Mouse (Mus musculus) bone marrow, adult 2 months (tissue): Measurements from ENCODE around the gene Ptgfrn.

Experiments
- CTCF ChIP-seq: fragments of 200-500 bp; IDR thresholded peaks from 2 replicates; pipeline ENCODE4 v1.5.1; 2011; ENCODE audit warnings: low read length, control low read depth; ENCODE audit not compliant: control insufficient read depth, insufficient read depth
- POLR2A ChIP-seq: fragments of 200-500 bp; IDR thresholded peaks from 2 replicates; pipeline ENCODE4 v1.6.1; 2011; ENCODE audit warnings: low read depth, mild to moderate bottlenecking, control low read depth, low read length, borderline replicate concordance; ENCODE audit not compliant: control insufficient read depth

DNA sequence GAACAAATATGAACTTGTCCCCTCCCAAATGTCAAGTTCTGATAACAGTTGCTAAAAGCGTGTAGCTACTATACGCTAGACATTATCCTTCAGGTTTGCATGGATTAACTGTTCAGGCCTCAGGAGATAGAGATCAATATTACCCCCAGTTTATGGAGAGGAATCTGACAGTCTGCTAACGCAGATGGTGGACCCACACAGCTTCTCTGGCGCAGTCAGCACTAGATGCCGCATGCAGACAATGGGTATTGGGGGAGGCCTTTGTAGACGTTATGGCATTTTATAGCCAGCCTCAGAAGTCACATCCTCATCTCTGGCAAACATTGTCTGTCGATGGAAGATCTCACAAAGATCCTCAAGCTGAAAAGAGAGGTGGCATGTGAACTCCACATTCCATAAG lies 29.9 kb upstream of the Ptgfrn start:
- TF ChIP-seq CTCF (no peak), POLR2A (no peak)
